Mouse (Mus musculus) spleen, postnatal 10 days (tissue): ENCODE measurements at regions not wholly inside any gene's neighbourhood (a gene's known extent, or its start where the extent isn't known, plus 50 kb on each side); places are given as distances from the start of the nearest gene placed in this dataset.

Source experiments
- DNase-seq, 2 experiments: peaks; one replicate each; pipeline ENCODE4 v3.0.0; 2021 to 2022; ENCODE audit warnings: low spot score in 2 of 2

DNA sequence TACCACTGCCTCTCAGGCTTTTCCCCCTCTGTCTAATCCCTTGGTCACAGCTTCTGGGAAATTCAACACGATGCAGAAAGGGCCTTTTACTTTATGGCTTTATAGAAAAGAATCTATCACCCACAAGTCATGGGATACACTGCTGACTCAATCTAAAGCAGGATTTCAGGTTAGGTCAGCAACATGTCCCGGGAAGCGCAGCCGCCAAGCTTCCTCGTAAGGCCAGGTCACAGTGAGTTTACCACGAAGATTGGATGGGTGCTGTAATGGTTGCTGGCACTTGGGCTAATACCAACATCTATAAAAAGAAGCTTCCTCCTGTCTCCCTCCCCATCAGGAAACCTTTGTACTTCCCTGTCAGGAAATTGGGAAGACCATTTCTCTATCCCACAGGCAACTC, 70.0 kb upstream of the Gm9747 start:
- no peak for DNase-seq

DNA sequence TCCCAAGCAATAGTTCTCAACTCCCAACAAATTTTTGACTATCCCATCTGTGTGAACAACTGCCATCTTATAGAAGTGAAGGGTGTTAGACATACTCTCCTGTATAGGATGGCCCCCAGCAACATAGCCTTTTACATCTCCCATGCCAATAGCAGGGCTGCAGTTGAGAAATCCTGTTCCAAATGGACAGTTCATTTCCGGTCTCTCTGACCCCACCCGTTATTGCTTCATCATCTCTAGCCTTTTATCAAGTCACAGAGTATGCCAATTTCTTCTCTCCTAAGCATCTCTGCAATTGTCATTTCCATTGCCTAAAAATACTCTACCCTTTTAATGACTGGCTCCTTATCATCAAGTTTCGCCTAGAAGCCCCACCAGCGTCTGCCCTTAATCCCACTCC, 64.8 kb upstream of the Gm9747 start:
- DNase-seq, result no peak

DNA sequence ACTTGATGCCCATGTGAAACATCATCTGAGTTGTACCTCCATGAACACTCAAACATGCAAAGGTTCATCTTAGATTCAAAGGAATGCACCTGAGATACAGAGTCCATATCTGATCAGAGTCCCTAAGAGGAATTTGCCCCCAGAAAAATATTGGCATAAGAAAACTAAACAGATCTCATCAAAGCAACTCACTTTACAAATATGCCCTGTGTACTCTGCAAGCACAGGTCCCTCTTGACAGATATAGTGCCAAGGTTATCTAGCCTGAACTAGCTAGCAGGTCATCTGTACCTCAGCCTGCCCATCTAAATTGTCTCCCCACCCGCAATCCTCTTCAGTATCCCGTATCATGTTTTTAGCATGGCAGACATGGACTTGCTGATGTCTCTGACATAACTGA, 64.0 kb upstream of the Gm9747 start:
- no peak for DNase-seq

DNA sequence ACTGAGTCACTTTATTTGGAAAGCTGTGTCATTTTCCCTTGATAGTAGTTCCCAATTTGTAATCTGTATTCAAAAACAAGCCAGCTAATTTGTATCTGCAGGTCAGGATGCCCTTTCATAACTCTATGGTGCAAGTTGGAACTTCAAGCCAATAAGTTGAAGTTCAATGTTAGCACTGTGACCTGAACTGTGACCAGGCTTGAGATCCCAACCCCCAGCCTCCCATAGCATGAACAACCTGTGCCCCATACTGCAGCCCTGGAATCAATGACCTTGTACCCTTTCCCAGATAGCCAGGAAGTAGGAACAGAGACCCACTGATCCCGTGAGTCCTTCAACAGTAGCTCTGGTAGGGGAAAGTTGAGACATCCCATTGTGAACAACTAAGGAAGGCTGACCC, 52.5 kb upstream of the Gm9747 start:
- DNase-seq, result no peak
